Mouse (Mus musculus) hindbrain, embryonic 11.5 days (tissue): ENCODE measurements at regions not wholly inside any gene's neighbourhood (a gene's known extent, or its start where the extent isn't known, plus 50 kb on each side); places are given as distances from the start of the nearest gene placed in this dataset.

Source experiments
- ATAC-seq: fragments of 200-750 bp; cut with Nextera tagmentation; 2 replicates; pipeline ENCODE4 v1.8.0; 2017; ENCODE audit warnings: mild to moderate bottlenecking, moderate TSS enrichment, moderate library complexity; ENCODE audit not compliant: low FRiP score
- DNase-seq: peaks from one replicate; pipeline ENCODE4 v3.0.0-alpha.2; 2015; ENCODE audit warnings: low spot score
- H3K27ac ChIP-seq: fragments of 300-500 bp; sonication (generic); 2 replicates; pipeline ENCODE4 v1.5.1; 2014; ENCODE audit warnings: mild to moderate bottlenecking, low read depth, low read length
- H3K27me3 ChIP-seq: fragments of 300-500 bp; sonication (generic); 2 replicates; pipeline ENCODE4 v1.6.1; 2014; ENCODE audit warnings: mild to moderate bottlenecking, low read length, moderate library complexity, mixed read lengths; ENCODE audit not compliant: control insufficient read depth, insufficient read depth
- H3K36me3 ChIP-seq: fragments of 300-500 bp; sonication (generic); 2 replicates; pipeline ENCODE4 v1.6.1; 2014; ENCODE audit warnings: mild to moderate bottlenecking, low read length, moderate library complexity, mixed read lengths; ENCODE audit not compliant: control insufficient read depth, insufficient read depth
- H3K4me1 ChIP-seq: fragments of 300-500 bp; sonication (generic); replicated peaks from 2 replicates; pipeline ENCODE4 v1.6.1; 2014; ENCODE audit warnings: low read length, mixed read lengths; ENCODE audit not compliant: control insufficient read depth, insufficient read depth
- H3K4me2 ChIP-seq: fragments of 300-500 bp; sonication (generic); replicated peaks from 2 replicates; pipeline ENCODE4 v1.6.1; 2014; ENCODE audit warnings: mild to moderate bottlenecking, low read depth, low read length
- H3K4me3 ChIP-seq: fragments of 300-500 bp; sonication (generic); 2 replicates; pipeline ENCODE4 v1.5.1; 2014; ENCODE audit warnings: low read depth, low read length
- H3K9ac ChIP-seq: fragments of 300-500 bp; sonication (generic); 2 replicates; pipeline ENCODE4 v1.6.1; 2014; ENCODE audit warnings: low read depth, low read length
- H3K9me3 ChIP-seq: fragments of 300-500 bp; sonication (generic); 2 replicates; pipeline ENCODE4 v1.6.1; 2016; ENCODE audit warnings: low read length; ENCODE audit not compliant: control insufficient read depth
- WGBS: fragments of 180-500 bp; shearing (Covaris S2); extraction: QIAGEN DNeasy Blood & Tissue Kit; methylation state at CpG from one replicate; pipeline ENCODE4 v1.1.7; 2014; 5-methylcytosine and 5-hydroxymethylcytosine counted together

DNA sequence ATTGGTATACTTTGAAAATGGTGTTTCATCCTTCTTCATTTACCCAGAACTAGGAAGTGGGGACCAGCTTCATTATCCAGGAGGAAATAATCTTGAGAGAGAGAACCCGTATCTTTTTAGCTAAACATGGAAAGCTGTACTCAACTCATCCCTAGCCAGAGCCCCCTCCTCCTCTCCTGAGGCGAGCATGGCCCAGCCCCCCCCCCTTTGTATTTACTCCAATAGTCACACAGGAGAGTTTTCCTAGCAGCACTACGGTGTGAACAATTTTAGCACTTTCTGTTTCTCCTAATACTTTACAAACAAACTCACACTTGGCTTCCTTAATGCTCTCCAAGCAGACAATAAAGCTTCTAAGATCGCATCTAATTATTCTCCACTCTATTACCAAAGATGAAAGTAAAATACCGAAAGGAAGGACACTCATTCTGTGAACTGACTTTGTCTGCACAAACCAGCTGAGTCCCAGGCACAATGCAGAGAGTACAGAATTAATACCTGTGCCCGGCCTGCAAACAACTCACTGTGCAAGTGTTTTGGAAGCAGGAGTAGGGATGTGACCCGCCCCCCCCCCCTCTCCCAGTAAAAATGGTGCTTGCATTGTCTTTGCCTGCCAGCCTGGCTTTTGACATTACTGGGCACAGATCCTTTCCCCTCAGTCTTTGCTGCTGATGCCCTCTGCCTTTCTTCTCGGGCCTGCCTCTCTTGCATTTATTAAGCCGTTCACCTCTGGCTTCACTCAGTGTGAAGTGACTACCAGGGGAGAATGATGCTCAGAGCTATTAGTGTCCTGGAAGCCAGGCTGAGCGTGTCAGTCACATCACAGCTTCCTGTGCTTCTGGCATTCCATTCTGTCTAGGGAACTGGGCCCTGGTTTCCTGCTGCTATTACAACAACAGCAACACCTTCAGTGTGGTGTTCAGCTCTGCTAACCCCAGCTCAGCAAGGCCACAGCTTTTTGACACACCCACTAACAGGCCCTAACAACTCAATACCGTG is 107.9 kb downstream of the Dad1 start:
- no peaks in the 10 kb centered on the region for H3K27me3 ChIP-seq
- no peaks in the 10 kb centered on the region for H3K36me3 ChIP-seq
- H3K4me3 ChIP-seq: no peak overlapping the region
- no peak overlapping the region for H3K27ac ChIP-seq
- no peaks in the 10 kb centered on the region for H3K9me3 ChIP-seq
- H3K9ac ChIP-seq: no peak overlapping the region
- H3K4me2 ChIP-seq: no peak overlapping the region
- WGBS: 43% methylated on average over 11 of the region's 11 CpGs
- DNase-seq: peak; percentile 13
- no peaks in the 10 kb centered on the region for H3K4me1 ChIP-seq
- ATAC-seq: no peak

GRCm38 (mm10) chr14:54143828-54144227 is 110.1 kb downstream of the Dad1 start:
- Histone ChIP-seq H3K9me3 (no peaks in the 10 kb centered on the region), H3K36me3 (no peaks in the 10 kb centered on the region), H3K4me2 (no peak overlapping the region), H3K4me1 (no peaks in the 10 kb centered on the region), H3K27ac (no peak overlapping the region), H3K4me3 (no peak overlapping the region), H3K9ac (no peak overlapping the region), H3K27me3 (no peaks in the 10 kb centered on the region)
- DNase-seq (no peak), ATAC-seq (no peak)
- 40% methylated on average over 1 of the region's 1 CpGs for WGBS

DNA sequence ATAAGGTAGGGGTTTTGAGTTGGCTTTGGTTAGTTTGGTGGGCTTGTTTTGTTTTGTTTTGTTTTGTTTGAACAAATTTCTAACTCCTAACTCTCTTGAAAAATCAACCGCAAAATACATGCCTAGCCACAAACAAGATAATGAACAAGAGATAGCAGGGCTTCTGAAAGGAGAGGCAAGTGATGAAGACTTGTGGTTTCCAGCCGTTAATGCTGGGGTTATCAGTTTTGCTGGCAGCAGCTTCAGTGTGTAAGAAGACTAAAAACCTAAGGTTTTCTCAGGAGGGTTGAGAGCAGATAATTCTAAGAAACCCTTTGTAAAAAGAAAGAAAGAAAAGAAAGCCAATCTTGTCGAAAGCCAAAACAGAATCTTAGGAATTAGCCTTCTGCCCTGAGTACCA is 115.6 kb downstream of the Dad1 start:
- no peak overlapping the region for H3K4me3 ChIP-seq
- ATAC-seq (no peak), DNase-seq (no peak)
- no peak overlapping the region for H3K9ac ChIP-seq
- H3K4me2 ChIP-seq: no peak overlapping the region
- 92% methylated on average over 3 of the region's 3 CpGs for WGBS
- H3K27me3 ChIP-seq: no peaks in the 10 kb centered on the region
- H3K36me3 ChIP-seq: no peaks in the 10 kb centered on the region
- no peaks in the 10 kb centered on the region for H3K4me1 ChIP-seq
- no peak overlapping the region for H3K27ac ChIP-seq
- no peaks in the 10 kb centered on the region for H3K9me3 ChIP-seq

- no peak for ATAC-seq
- WGBS: 88% methylated on average over 3 of the region's 3 CpGs
- H3K9me3 ChIP-seq: no peaks in the 10 kb centered on the region
- no peak overlapping the region for H3K9ac ChIP-seq
- DNase-seq: no peak
- H3K4me2 ChIP-seq: no peak overlapping the region
- no peaks in the 10 kb centered on the region for H3K36me3 ChIP-seq
- no peaks in the 10 kb centered on the region for H3K4me1 ChIP-seq
- H3K27ac ChIP-seq: no peak overlapping the region
- H3K27me3 ChIP-seq: no peaks in the 10 kb centered on the region
- H3K4me3 ChIP-seq: no peak overlapping the region
Measured at GRCm38 (mm10) chr14:54136538-54136937, 117.4 kb downstream of the Dad1 start.

GRCm38 (mm10) chr14:54128334-54128733 is 125.6 kb downstream of the Dad1 start:
- 83% methylated on average over 4 of the region's 4 CpGs for WGBS
- Histone ChIP-seq H3K4me1 (no peaks in the 10 kb centered on the region), H3K27ac (no peak overlapping the region), H3K9ac (no peak overlapping the region), H3K9me3 (no peaks in the 10 kb centered on the region), H3K36me3 (no peaks in the 10 kb centered on the region), H3K27me3 (no peaks in the 10 kb centered on the region), H3K4me2 (no peak overlapping the region), H3K4me3 (no peak overlapping the region)
- ATAC-seq (no peak), DNase-seq (no peak)

DNA sequence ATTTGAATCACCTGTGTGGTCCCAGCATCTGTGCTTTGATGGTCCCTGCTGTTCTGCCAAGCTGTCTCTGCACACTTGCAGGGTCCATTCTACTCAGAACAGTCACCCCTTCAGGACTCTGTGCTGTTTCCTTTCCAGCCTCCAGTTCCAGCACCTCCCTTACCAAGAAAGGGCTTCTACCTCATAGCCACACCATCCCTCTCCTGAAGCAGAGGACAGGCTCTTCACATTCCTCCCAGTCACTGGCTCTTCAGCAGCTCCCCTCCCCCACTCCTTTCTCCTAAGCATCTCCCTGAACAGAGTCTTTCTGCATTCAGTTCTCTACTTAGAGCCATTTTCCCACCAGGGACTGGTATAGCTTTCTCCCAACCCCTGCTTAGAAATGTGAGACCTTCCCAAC is 128.4 kb downstream of the Dad1 start:
- H3K4me1 ChIP-seq: no peaks in the 10 kb centered on the region
- H3K27ac ChIP-seq: no peak overlapping the region
- H3K27me3 ChIP-seq: no peaks in the 10 kb centered on the region
- no peak overlapping the region for H3K9ac ChIP-seq
- DNase-seq (no peak), ATAC-seq (no peak)
- no peaks in the 10 kb centered on the region for H3K36me3 ChIP-seq
- H3K4me2 ChIP-seq: no peak overlapping the region
- H3K4me3 ChIP-seq: no peak overlapping the region
- no peaks in the 10 kb centered on the region for H3K9me3 ChIP-seq

GRCm38 (mm10) chr14:54121973-54122372 is 131.9 kb downstream of the Dad1 start:
- no peak overlapping the region for H3K4me2 ChIP-seq
- H3K27ac ChIP-seq: no peak overlapping the region
- no peaks in the 10 kb centered on the region for H3K9me3 ChIP-seq
- ATAC-seq (no peak), DNase-seq (no peak)
- no peak overlapping the region for H3K4me3 ChIP-seq
- 72% methylated on average over 7 of the region's 7 CpGs for WGBS
- H3K9ac ChIP-seq: no peak overlapping the region
- no peaks in the 10 kb centered on the region for H3K27me3 ChIP-seq
- H3K4me1 ChIP-seq: no peaks in the 10 kb centered on the region
- no peaks in the 10 kb centered on the region for H3K36me3 ChIP-seq

DNA sequence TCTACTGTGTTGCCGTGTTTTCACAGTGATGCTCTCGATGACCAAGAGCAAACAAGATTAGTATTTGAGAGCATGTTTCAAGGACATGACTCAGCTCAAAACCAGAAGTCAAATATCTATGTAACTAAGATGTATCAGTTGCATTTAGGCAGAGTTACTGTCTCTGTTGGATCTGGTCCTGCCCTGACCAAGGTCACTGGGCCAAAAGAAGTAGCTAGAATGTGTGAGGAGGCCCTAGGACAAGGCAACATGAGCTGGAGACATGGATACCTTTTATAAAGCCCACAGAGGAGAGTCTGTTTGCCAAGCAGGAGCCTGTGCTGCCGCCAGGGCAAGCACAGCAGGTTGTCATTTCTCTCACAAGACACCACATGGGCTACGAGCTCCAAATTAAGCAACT is 132.6 kb downstream of the Dad1 start:
- WGBS: 82% methylated on average over 4 of the region's 4 CpGs
- Histone ChIP-seq H3K4me1 (no peaks in the 10 kb centered on the region), H3K9ac (no peak overlapping the region), H3K4me2 (no peak overlapping the region), H3K27me3 (no peaks in the 10 kb centered on the region), H3K9me3 (no peaks in the 10 kb centered on the region), H3K36me3 (no peaks in the 10 kb centered on the region), H3K4me3 (no peak overlapping the region), H3K27ac (no peak overlapping the region)
- DNase-seq (no peak), ATAC-seq (no peak)

GRCm38 (mm10) chr14:54120194-54120593 is 133.7 kb downstream of the Dad1 start:
- no peak overlapping the region for H3K4me2 ChIP-seq
- H3K4me1 ChIP-seq: no peaks in the 10 kb centered on the region
- no peak for ATAC-seq
- H3K9ac ChIP-seq: no peak overlapping the region
- H3K27ac ChIP-seq: no peak overlapping the region
- H3K9me3 ChIP-seq: no peaks in the 10 kb centered on the region
- H3K4me3 ChIP-seq: no peak overlapping the region
- 87% methylated on average over 5 of the region's 5 CpGs for WGBS
- no peaks in the 10 kb centered on the region for H3K36me3 ChIP-seq
- DNase-seq: no peak
- H3K27me3 ChIP-seq: no peaks in the 10 kb centered on the region
